ENCODE assay signal across 15 mouse cellular contexts in the genomic region with DNA sequence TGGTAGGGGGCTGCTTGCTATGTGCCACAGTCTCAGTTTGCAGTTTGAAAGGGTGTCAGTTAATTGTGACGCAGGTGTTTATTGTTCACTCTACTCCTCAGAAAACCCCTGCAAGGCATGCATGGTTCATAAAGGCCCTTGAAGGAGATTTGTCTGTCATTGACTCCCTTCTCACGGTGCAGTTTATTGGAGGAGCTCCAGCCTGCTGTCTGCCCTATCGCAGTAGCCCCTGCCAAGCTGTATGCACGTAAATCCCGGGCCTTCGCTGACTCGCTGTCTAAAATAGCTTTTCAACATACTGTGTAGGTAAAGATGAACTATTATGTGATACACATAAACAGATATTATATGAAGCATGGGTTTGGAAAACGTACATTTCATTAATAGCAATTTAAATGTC. TPM values are rescaled to one million over a fixed set of nuclear protein-coding genes. Genes with fewer than 3 reads are reported as not detected.
DNase-seq lines count a peak whose midpoint lies in the region; ATAC-seq and TF ChIP-seq lines count a peak whose summit lies in the region.
"Had no signal": no experiment of that assay in that cellular context is flagged by ENCODE, and none has a peak within 500 bp of the region (broad histone marks: within the 10 kb centered on the region; RNA-seq: fewer than 3 reads in every experiment).

No protein-coding gene starts in this region.

- TF ChIP-seq EP300 in liver, postnatal 0 days (IDR thresholded peaks at IDR 0.05; ENCODE audit: low read depth): no peak

- peak; percentile 18 to 34 for DNase-seq in heart, adult 18-20 months
- DNase-seq in heart, embryonic 10.5 days (ENCODE audit: low spot score): no peak
- DNase-seq in embryonic facial prominence, embryonic 11.5 days (ENCODE audit: low spot score): peak; percentile 26
- no peak for DNase-seq in urinary bladder, adult 18-20 months (ENCODE audit: low spot score in 2 of 2)
- DNase-seq in liver, postnatal 0 days: no peak
- DNase-seq: cerebellum, adult 2 months; gastrocnemius, postnatal 14 days; kidney, adult 8-10 months; right cerebral cortex, adult 18-20 months had no signal

- WGBS in heart, embryonic 10.5 days: 85% methylated on average over 8 of the region's 8 CpGs
- WGBS in embryonic facial prominence, embryonic 11.5 days: 81% methylated on average over 8 of the region's 8 CpGs
- 46% methylated on average over 8 of the region's 8 CpGs for WGBS in hindbrain, embryonic 12.5 days
- 23% methylated on average over 8 of the region's 8 CpGs for WGBS in midbrain, embryonic 15.5 days
- WGBS in liver, postnatal 0 days (ENCODE audit: insufficient replicate concordance): 91% methylated on average over 8 of the region's 8 CpGs

- H3K9ac ChIP-seq in embryonic facial prominence, embryonic 11.5 days (replicated peaks; ENCODE audit: low read length): no peak overlapping the region
- H3K9ac ChIP-seq in hindbrain, embryonic 12.5 days: no peak overlapping the region
- no peak overlapping the region for H3K9ac ChIP-seq in midbrain, embryonic 15.5 days
- no peak overlapping the region for H3K9ac ChIP-seq in liver, postnatal 0 days (replicated peaks)

- no peak overlapping the region for H3K27ac ChIP-seq in heart, embryonic 10.5 days
- H3K27ac ChIP-seq in embryonic facial prominence, embryonic 11.5 days (replicated peaks; ENCODE audit: low read depth, low read length): no peak overlapping the region
- H3K27ac ChIP-seq in hindbrain, embryonic 12.5 days: peak overlapping the region; percentile 88
- H3K27ac ChIP-seq in midbrain, embryonic 15.5 days: peak overlapping the region; percentile 79
- no peak overlapping the region for H3K27ac ChIP-seq in liver, postnatal 0 days (ENCODE audit: low read depth)

- H3K4me1 ChIP-seq in heart, embryonic 10.5 days: peaks cover 36% of the 10 kb centered on the region
- no peaks in the 10 kb centered on the region for H3K4me1 ChIP-seq in embryonic facial prominence, embryonic 11.5 days (ENCODE audit: control insufficient read depth, insufficient read depth, low read length)
- H3K4me1 ChIP-seq in hindbrain, embryonic 12.5 days: peaks cover 74% of the 10 kb centered on the region
- H3K4me1 ChIP-seq in midbrain, embryonic 15.5 days: peaks cover 77% of the 10 kb centered on the region
- H3K4me1 ChIP-seq in liver, postnatal 0 days (ENCODE audit: insufficient read depth): no peaks in the 10 kb centered on the region

- H3K4me2 ChIP-seq in embryonic facial prominence, embryonic 11.5 days (ENCODE audit: low read depth, low read length): no peak overlapping the region
- H3K4me2 ChIP-seq in hindbrain, embryonic 12.5 days (replicated peaks): no peak overlapping the region
- no peak overlapping the region for H3K4me2 ChIP-seq in midbrain, embryonic 15.5 days
- H3K4me2 ChIP-seq in liver, postnatal 0 days (ENCODE audit: low read depth, low read length): no peak overlapping the region

- H3K9me3 ChIP-seq in heart, embryonic 10.5 days: no peaks in the 10 kb centered on the region
- no peaks in the 10 kb centered on the region for H3K9me3 ChIP-seq in embryonic facial prominence, embryonic 11.5 days (replicated peaks; ENCODE audit: control insufficient read depth, low read length)
- H3K9me3 ChIP-seq in hindbrain, embryonic 12.5 days (replicated peaks): no peaks in the 10 kb centered on the region
- no peaks in the 10 kb centered on the region for H3K9me3 ChIP-seq in midbrain, embryonic 15.5 days
- no peaks in the 10 kb centered on the region for H3K9me3 ChIP-seq in liver, postnatal 0 days (ENCODE audit: low read length)

- no peak for TF ChIP-seq CTCF in liver, postnatal 0 days (IDR thresholded peaks at IDR 0.05; ENCODE audit: low read depth)

- H3K4me3 ChIP-seq in heart, embryonic 10.5 days: no peak overlapping the region
- no peak overlapping the region for H3K4me3 ChIP-seq in embryonic facial prominence, embryonic 11.5 days (ENCODE audit: low read depth, low read length)
- no peak overlapping the region for H3K4me3 ChIP-seq in hindbrain, embryonic 12.5 days
- no peak overlapping the region for H3K4me3 ChIP-seq in midbrain, embryonic 15.5 days
- no peak overlapping the region for H3K4me3 ChIP-seq in liver, postnatal 0 days (ENCODE audit: low read depth, low read length)

- peaks cover 41% of the 10 kb centered on the region for H3K36me3 ChIP-seq in heart, embryonic 10.5 days
- H3K36me3 ChIP-seq in embryonic facial prominence, embryonic 11.5 days (replicated peaks; ENCODE audit: control insufficient read depth, insufficient read depth, low read depth, low read length): peaks cover 6% of the 10 kb centered on the region
- H3K36me3 ChIP-seq in hindbrain, embryonic 12.5 days: peaks cover 9% of the 10 kb centered on the region; the same call in 1 of the 2 replicates
- H3K36me3 ChIP-seq in midbrain, embryonic 15.5 days (replicated peaks): no peaks in the 10 kb centered on the region
- peaks cover 11% of the 10 kb centered on the region for H3K36me3 ChIP-seq in liver, postnatal 0 days (replicated peaks; ENCODE audit: insufficient read depth, low read length)

- peaks cover 13% of the 10 kb centered on the region for H3K27me3 ChIP-seq in heart, embryonic 10.5 days (ENCODE audit: insufficient read depth, poor library complexity, severe bottlenecking)
- no peaks in the 10 kb centered on the region for H3K27me3 ChIP-seq in embryonic facial prominence, embryonic 11.5 days (ENCODE audit: control insufficient read depth, insufficient read depth, low read length)
- H3K27me3 ChIP-seq in hindbrain, embryonic 12.5 days: no peaks in the 10 kb centered on the region
- no peaks in the 10 kb centered on the region for H3K27me3 ChIP-seq in midbrain, embryonic 15.5 days (replicated peaks)
- H3K27me3 ChIP-seq in liver, postnatal 0 days (ENCODE audit: insufficient read depth, low read length): no peaks in the 10 kb centered on the region

- no peak for ATAC-seq in embryonic facial prominence, embryonic 11.5 days (replicated peaks; ENCODE audit: insufficient number of reproducible peaks, low FRiP score, low TSS enrichment, low read depth)
- ATAC-seq in hindbrain, embryonic 12.5 days (ENCODE audit: low FRiP score): 0 out of 2 replicates have a peak, but pooled peaks have one; percentile 5
- no peak for ATAC-seq in midbrain, embryonic 15.5 days (replicated peaks)
- no peak for ATAC-seq in inflammation-experienced regulatory T-cells, adult 6 months
- no peak for ATAC-seq in liver, postnatal 0 days

RNA-seq across cellular contexts. Expression of gene 7530416G11Rik, which starts 45.2 kb away (rescaled TPM):
- not detected for total RNA-seq in heart, adult 18-20 months (2021)
- not detected in 2 replicates for polyA plus RNA-seq in heart, embryonic 10.5 days (2016; fragmentation: Nextera tagmentation; extraction: Ambion mirVana)
- polyA plus RNA-seq in embryonic facial prominence, embryonic 11.5 days (2014; fragmentation: Nextera tagmentation; extraction: Ambion mirVana): not detected in 2 replicates
- not detected in 2 replicates for polyA plus RNA-seq in hindbrain, embryonic 12.5 days (2016; fragmentation: Nextera tagmentation; extraction: Ambion mirVana)
- not detected in 2 replicates for polyA plus RNA-seq in midbrain, embryonic 15.5 days (2015; fragmentation: Nextera tagmentation; extraction: Ambion mirVana)
- polyA plus RNA-seq in inflammation-experienced regulatory T-cells, adult 6 months (2017; shearing (Covaris generic)): not detected
- not detected in 2 replicates for polyA plus RNA-seq in liver, postnatal 0 days (2015; fragmentation: Nextera tagmentation; extraction: Ambion mirVana)
- total RNA-seq: gastrocnemius, postnatal 14 days; left cerebral cortex, postnatal 10 days; liver, adult 2 months had no signal
- polyA plus RNA-seq: cerebellum, adult 2 months; heart, embryonic 14.5 days; liver, adult 2 months had no signal

Comparison
In these comparisons a context has a peak if more than half of its experiments do, and no peak if none do; other contexts are left out.
1. DNase-seq: peak in heart, adult 18-20 months (2 of 2) and embryonic facial prominence, embryonic 11.5 days (single experiment); none in heart, embryonic 10.5 days (single experiment), urinary bladder, adult 18-20 months (0 of 2) and liver, postnatal 0 days (single experiment).
2. H3K27ac ChIP-seq: peak in hindbrain, embryonic 12.5 days (single experiment) and midbrain, embryonic 15.5 days (single experiment); none in heart, embryonic 10.5 days (single experiment), embryonic facial prominence, embryonic 11.5 days (single experiment) and liver, postnatal 0 days (single experiment).